Mouse (Mus musculus) hindbrain, embryonic 12.5 days (tissue): ENCODE results near the gene Mblac1. TPM values are rescaled to one million over a fixed set of nuclear protein-coding genes. Genes with fewer than 3 reads are reported as not detected.

Experiments used
- ATAC-seq: fragments of 200-750 bp; cut with Nextera tagmentation; 2 replicates; pipeline ENCODE4 v1.8.0; 2017; ENCODE audit warnings: moderate TSS enrichment; ENCODE audit not compliant: low FRiP score
- H3K27ac ChIP-seq: fragments of 300-500 bp; sonication (generic); 2 replicates; pipeline ENCODE4 v1.5.1; 2016; ENCODE audit warnings: mild to moderate bottlenecking
- H3K27me3 ChIP-seq: fragments of 300-500 bp; sonication (generic); 2 replicates; pipeline ENCODE4 v1.6.1; 2016; ENCODE audit warnings: mild to moderate bottlenecking
- H3K36me3 ChIP-seq: fragments of 300-500 bp; sonication (generic); 2 replicates; pipeline ENCODE4 v1.6.1; 2016; ENCODE audit warnings: mild to moderate bottlenecking
- H3K4me1 ChIP-seq: fragments of 300-500 bp; sonication (generic); 2 replicates; pipeline ENCODE4 v1.6.1; 2016
- H3K4me2 ChIP-seq: fragments of 300-500 bp; sonication (generic); replicated peaks from 2 replicates; pipeline ENCODE4 v1.6.1; 2016; ENCODE audit warnings: mild to moderate bottlenecking
- H3K4me3 ChIP-seq: fragments of 300-500 bp; sonication (generic); 2 replicates; pipeline ENCODE4 v1.5.1; 2016; ENCODE audit warnings: mild to moderate bottlenecking
- H3K9ac ChIP-seq: fragments of 300-500 bp; sonication (generic); 2 replicates; pipeline ENCODE4 v1.6.1; 2016; ENCODE audit warnings: mild to moderate bottlenecking, moderate library complexity
- H3K9me3 ChIP-seq: fragments of 300-500 bp; sonication (generic); replicated peaks from 2 replicates; pipeline ENCODE4 v1.6.1; 2016; ENCODE audit warnings: mild to moderate bottlenecking
- WGBS: fragments of 180-500 bp; shearing (Covaris S2); methylation state at CpG from one replicate; pipeline ENCODE4 v1.1.7; 2016; 5-methylcytosine and 5-hydroxymethylcytosine counted together
- microRNA counts: library from miRNA; unstranded; fragments of <30 nt; microRNA quantifications from one replicate; lab custom pipeline; 2017
- microRNA-seq: library from miRNA; unstranded; fragments of <30 nt; microRNA quantifications from one replicate; pipeline ENCODE4, GENCODE M21; 2017
- polyA plus RNA-seq: library from polyadenylated mRNA; unstranded; fragments of >200 nt; fragmentation: Nextera tagmentation; extraction: Ambion mirVana; gene quantifications from 2 replicates; pipeline ENCODE4 v1.2.1, GENCODE M21; 2016

Gene Mblac1
- polyA plus RNA-seq, 1 experiment from 2014 or later, result 10.9 TPM

GRCm38 (mm10) chr5:138223287-138223686 is 29.2 kb downstream of the Mblac1 start:
- Histone ChIP-seq H3K4me1 (no peaks in the 10 kb centered on the region), H3K4me3 (no peak overlapping the region), H3K27me3 (no peaks in the 10 kb centered on the region), H3K9me3 (no peaks in the 10 kb centered on the region), H3K9ac (no peak overlapping the region), H3K36me3 (no peaks in the 10 kb centered on the region), H3K4me2 (no peak overlapping the region), H3K27ac (no peak overlapping the region)
- ATAC-seq, result no peak
- WGBS, result 67% methylated on average over 3 of the region's 3 CpGs

GRCm38 (mm10) chr5:138225700-138226099 is 31.6 kb downstream of the Mblac1 start, which contains the start of gene Nxpe5:
Gene Nxpe5 (plus strand): TSS chr5:138225898.
- H3K27me3 ChIP-seq, result no peaks in the 10 kb centered on the region
- H3K27ac ChIP-seq, result no peak within 1 kb of the TSS
- WGBS, result 60% methylated on average over 2 of the region's 2 CpGs
- ATAC-seq, result no peak
- H3K9me3 ChIP-seq, result no peaks in the 10 kb centered on the region
- H3K9ac ChIP-seq, result no peak within 1 kb of the TSS
- H3K4me3 ChIP-seq, result no peak within 1 kb of the TSS
- no peaks in the 10 kb centered on the region for H3K4me1 ChIP-seq
- no peaks in the 10 kb centered on the region for H3K36me3 ChIP-seq
- no peak within 1 kb of the TSS for H3K4me2 ChIP-seq

GRCm38 (mm10) chr5:138226491-138226890 is 32.4 kb downstream of the Mblac1 start:
- H3K4me2 ChIP-seq, result no peak overlapping the region
- no peak for ATAC-seq
- no peaks in the 10 kb centered on the region for H3K27me3 ChIP-seq
- no peak overlapping the region for H3K9ac ChIP-seq
- no peak overlapping the region for H3K4me3 ChIP-seq
- no peak overlapping the region for H3K27ac ChIP-seq
- 81% methylated on average over 4 of the region's 4 CpGs for WGBS
- no peaks in the 10 kb centered on the region for H3K36me3 ChIP-seq
- H3K9me3 ChIP-seq, result no peaks in the 10 kb centered on the region
- no peaks in the 10 kb centered on the region for H3K4me1 ChIP-seq

- no peak for ATAC-seq
- WGBS, result 79% methylated on average over 2 of the region's 2 CpGs
- Histone ChIP-seq H3K36me3 (no peaks in the 10 kb centered on the region), H3K4me2 (no peak overlapping the region), H3K27me3 (no peaks in the 10 kb centered on the region), H3K27ac (no peak overlapping the region), H3K9ac (no peak overlapping the region), H3K4me3 (no peak overlapping the region), H3K9me3 (no peaks in the 10 kb centered on the region), H3K4me1 (no peaks in the 10 kb centered on the region)
Observed at GRCm38 (mm10) chr5:138227367-138227766, 33.3 kb downstream of the Mblac1 start.

- Histone ChIP-seq H3K27ac (no peak overlapping the region), H3K4me1 (no peaks in the 10 kb centered on the region), H3K36me3 (no peaks in the 10 kb centered on the region), H3K9ac (no peak overlapping the region), H3K4me3 (no peak overlapping the region), H3K27me3 (no peaks in the 10 kb centered on the region), H3K4me2 (no peak overlapping the region), H3K9me3 (no peaks in the 10 kb centered on the region)
- WGBS, result 59% methylated on average over 3 of the region's 3 CpGs
- no peak for ATAC-seq
Observed at GRCm38 (mm10) chr5:138228026-138228425, 33.9 kb downstream of the Mblac1 start.

GRCm38 (mm10) chr5:138229511-138229910 is 35.4 kb downstream of the Mblac1 start:
- Histone ChIP-seq H3K27me3 (no peaks in the 10 kb centered on the region), H3K27ac (no peak overlapping the region), H3K9ac (no peak overlapping the region), H3K4me3 (no peak overlapping the region), H3K4me1 (no peaks in the 10 kb centered on the region), H3K9me3 (no peaks in the 10 kb centered on the region), H3K4me2 (no peak overlapping the region), H3K36me3 (no peaks in the 10 kb centered on the region)
- 88% methylated on average over 3 of the region's 3 CpGs for WGBS
- no peak for ATAC-seq

- ATAC-seq, result no peak
- Histone ChIP-seq H3K27ac (no peak overlapping the region), H3K4me2 (no peak overlapping the region), H3K9ac (no peak overlapping the region), H3K27me3 (no peaks in the 10 kb centered on the region), H3K4me1 (no peaks in the 10 kb centered on the region), H3K4me3 (no peak overlapping the region), H3K9me3 (no peaks in the 10 kb centered on the region), H3K36me3 (no peaks in the 10 kb centered on the region)
- WGBS, result 86% methylated on average over 2 of the region's 2 CpGs
Observed at GRCm38 (mm10) chr5:138233778-138234177, 39.7 kb downstream of the Mblac1 start.

- Histone ChIP-seq H3K9ac (no peak overlapping the region), H3K9me3 (no peaks in the 10 kb centered on the region)
- ATAC-seq, result no peak
Observed at GRCm38 (mm10) chr5:138234224-138234623, 40.1 kb downstream of the Mblac1 start.

GRCm38 (mm10) chr5:138241511-138241910 is 47.4 kb downstream of the Mblac1 start:
- Histone ChIP-seq H3K9me3 (no peaks in the 10 kb centered on the region), H3K27ac (no peak overlapping the region), H3K4me1 (no peaks in the 10 kb centered on the region), H3K27me3 (no peaks in the 10 kb centered on the region), H3K9ac (no peak overlapping the region), H3K36me3 (no peaks in the 10 kb centered on the region), H3K4me3 (no peak overlapping the region), H3K4me2 (no peak overlapping the region)
- ATAC-seq, result no peak
- WGBS, result 39% methylated on average over 2 of the region's 2 CpGs

More at GRCm38 (mm10) chr5:138234224-138234623, 40.1 kb downstream of the Mblac1 start:
- H3K4me1 ChIP-seq, result no peaks in the 10 kb centered on the region
- no peak overlapping the region for H3K4me3 ChIP-seq
- H3K27me3 ChIP-seq, result no peaks in the 10 kb centered on the region
- H3K36me3 ChIP-seq, result no peaks in the 10 kb centered on the region
- no peak overlapping the region for H3K27ac ChIP-seq
- H3K4me2 ChIP-seq, result no peak overlapping the region

MicroRNA genes within 50 kb of the gene (microRNA counts, 519-probe panel; counts per million panel counts)
- microRNA mmu-miR-106b (lab: Ali Mortazavi, UCI) (4,818 counts per million, percentile 89 among the panel's probes with 10 or more counts), microRNA mmu-miR-25 (lab: Ali Mortazavi, UCI) (6,624 counts per million, percentile 99 among the panel's probes with 10 or more counts), microRNA mmu-miR-93 (lab: Ali Mortazavi, UCI) (5,104 counts per million, percentile 92 among the panel's probes with 10 or more counts)

Small RNA genes lying within 50 kb of the gene (microRNA-seq; reads per million reads assigned to microRNA genes)
- 11,549 reads per million, percentile 96 among the genes with 10 or more reads in this experiment for gene Mir106b
- gene Mir25, result 796 reads per million, percentile 72 among the genes with 10 or more reads in this experiment
- gene Mir93, result 19,582 reads per million, percentile 97 among the genes with 10 or more reads in this experiment

Other genes with a start within 250 kb of the Mblac1 start
- 0.17 and 0.74 TPM in 2 replicates for gene Gjc3, start 231.2 kb upstream of the Mblac1 start, polyA plus RNA-seq
- not detected in 2 replicates for gene Azgp1, start 212.8 kb upstream of the Mblac1 start, polyA plus RNA-seq
- gene Smok3a, start 173.1 kb upstream of the Mblac1 start, polyA plus RNA-seq, result not detected in 2 replicates
- gene Smok3b, start 172.9 kb upstream of the Mblac1 start, polyA plus RNA-seq, result not detected in 2 replicates
- not detected in 2 replicates for gene Smok3c, start 141.1 kb upstream of the Mblac1 start, polyA plus RNA-seq
- 37.3 and 41.7 TPM in 2 replicates for gene Zkscan1, start 109.2 kb upstream of the Mblac1 start, polyA plus RNA-seq
- 93.8 and 95.8 TPM in 2 replicates for gene Zscan21, start 77.4 kb upstream of the Mblac1 start, polyA plus RNA-seq
- gene Zfp113, start 38.6 kb upstream of the Mblac1 start, polyA plus RNA-seq, result 34.2 and 35.9 TPM in 2 replicates
- 270 and 286 TPM in 2 replicates for gene Cops6, start 33.2 kb upstream of the Mblac1 start, polyA plus RNA-seq
- gene Ap4m1, start 22.3 kb upstream of the Mblac1 start, polyA plus RNA-seq, result 25.7 and 28.6 TPM in 2 replicates
- gene Mcm7, start 21.9 kb upstream of the Mblac1 start, polyA plus RNA-seq, result 179 and 180 TPM in 2 replicates
- gene Taf6, start 6.9 kb upstream of the Mblac1 start, polyA plus RNA-seq, result 102 and 109 TPM in 2 replicates
- gene Cnpy4, start 6.8 kb upstream of the Mblac1 start, polyA plus RNA-seq, result 45.8 and 46.3 TPM in 2 replicates
- gene Nxpe5, start 31.6 kb downstream of the Mblac1 start, polyA plus RNA-seq, result not detected in 2 replicates
- 54.0 and 60.7 TPM in 2 replicates for gene Lamtor4, start 61.2 kb downstream of the Mblac1 start, polyA plus RNA-seq
- gene BC037034, start 69.7 kb downstream of the Mblac1 start, polyA plus RNA-seq, result 18.9 and 20.4 TPM in 2 replicates
- gene Gal3st4, start 78.5 kb downstream of the Mblac1 start, polyA plus RNA-seq, result 3.6 and 4.4 TPM in 2 replicates
- gene Gm43720, start 85.6 kb downstream of the Mblac1 start, polyA plus RNA-seq, result 0.12 and 0.23 TPM in 2 replicates
- 164 and 168 TPM in 2 replicates for gene Gpc2, start 85.7 kb downstream of the Mblac1 start, polyA plus RNA-seq
- gene Stag3, start 85.9 kb downstream of the Mblac1 start, polyA plus RNA-seq, result 4.6 and 6.9 TPM in 2 replicates
- gene Pvrig, start 147.6 kb downstream of the Mblac1 start, polyA plus RNA-seq, result not detected in 2 replicates
- gene Zfp157, start 247.2 kb downstream of the Mblac1 start, polyA plus RNA-seq, result 61.9 and 63.3 TPM in 2 replicates